In the genomic region with DNA sequence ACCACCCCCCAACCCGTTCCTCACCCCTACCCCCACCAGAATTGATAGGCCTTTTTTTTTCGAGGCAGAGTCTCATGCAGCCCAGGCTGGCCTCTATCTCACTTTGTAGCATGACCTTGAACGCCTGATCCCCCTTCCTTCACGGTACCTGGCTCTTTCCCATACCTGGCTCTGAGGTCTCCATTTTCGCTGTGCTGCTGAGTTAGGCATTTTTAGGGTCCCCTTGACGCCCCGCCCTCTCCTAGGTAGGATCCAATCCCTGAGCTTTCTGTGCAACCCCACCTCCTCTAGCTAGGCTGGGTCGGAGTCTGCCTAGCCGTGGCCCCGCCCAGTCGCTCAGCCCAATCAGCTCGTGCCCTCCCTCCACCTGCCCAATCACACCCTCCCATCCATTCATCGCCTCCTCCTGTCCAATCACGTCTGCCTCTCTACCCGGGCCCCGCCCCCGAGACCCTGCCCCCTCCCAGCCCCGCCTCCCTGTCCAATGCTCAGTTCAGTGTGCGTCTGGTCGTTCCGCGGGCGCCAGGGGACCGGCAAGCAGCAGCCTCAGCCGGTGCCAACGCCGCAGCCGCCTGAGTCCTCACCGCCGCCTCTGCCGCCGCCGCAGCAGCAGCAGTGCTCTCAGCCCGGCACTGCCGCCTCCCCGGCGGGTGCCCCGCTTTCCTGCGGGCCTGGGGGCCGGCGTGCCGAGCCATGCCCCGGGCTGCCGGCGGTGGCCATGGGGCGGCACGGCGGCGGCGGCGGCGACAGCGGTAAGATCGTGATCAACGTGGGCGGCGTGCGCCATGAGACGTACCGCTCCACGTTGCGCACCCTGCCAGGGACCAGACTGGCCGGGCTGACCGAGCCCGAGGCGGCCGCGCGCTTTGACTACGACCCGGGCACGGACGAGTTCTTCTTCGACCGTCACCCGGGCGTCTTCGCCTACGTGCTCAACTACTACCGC, we compare ENCODE assay signal across 8 mouse cellular contexts. TPM values are rescaled to one million over a fixed set of nuclear protein-coding genes. Genes with fewer than 3 reads are reported as not detected.
DNase-seq lines count a peak whose midpoint lies in the region; ATAC-seq and TF ChIP-seq lines count a peak whose summit lies in the region.

Gene Kcnc3, plus strand, starts transcription at position 263 of the 946 bp plus-strand sequence.

- intact Hi-C loops in heart, adult 2 months (cut with DNase I), result no loop called here

- no peak for TF ChIP-seq CTCF in bone marrow, adult 2 months (IDR thresholded peaks at IDR 0.05; ENCODE audit: control insufficient read depth, insufficient read depth, low read length)
- TF ChIP-seq CTCF in heart, adult 2 months (IDR thresholded peaks at IDR 0.05), result no peak
- TF ChIP-seq CTCF in kidney, adult 2 months (conservative IDR thresholded peaks at IDR 0.05; ENCODE audit: insufficient read depth, insufficient read length, low read depth, low read length), result no peak

- H3K27ac ChIP-seq in bone marrow, adult 2 months (ENCODE audit: control insufficient read depth, insufficient read depth, low read depth, low read length, poor library complexity), result no peak within 1 kb of the TSS
- H3K27ac ChIP-seq in embryonic facial prominence, embryonic 14.5 days (replicated peaks; ENCODE audit: low read depth, low read length), result no peak within 1 kb of the TSS
- H3K27ac ChIP-seq in heart, adult 2 months, result no peak within 1 kb of the TSS
- peak within 1 kb of the TSS; percentile 67; the same call in 1 of the 2 replicates for H3K27ac ChIP-seq in kidney, adult 2 months (ENCODE audit: insufficient read depth, low read depth, low read length)
- peak within 1 kb of the TSS; percentile 54 for H3K27ac ChIP-seq in limb, embryonic 10.5 days
- peak within 1 kb of the TSS; percentile 74 for H3K27ac ChIP-seq in midbrain, embryonic 12.5 days (replicated peaks)

- H3K79me2 ChIP-seq in heart, adult 2 months (replicated peaks; ENCODE audit: control insufficient read depth, insufficient read depth, low read length), result no peaks in the 10 kb centered on the region

- H3K4me2 ChIP-seq in embryonic facial prominence, embryonic 14.5 days (ENCODE audit: low read depth, low read length), result peak within 1 kb of the TSS; percentile 98
- H3K4me2 ChIP-seq in midbrain, embryonic 12.5 days (replicated peaks), result peak within 1 kb of the TSS; percentile 100

- H3K9me3 ChIP-seq in embryonic facial prominence, embryonic 14.5 days (ENCODE audit: control insufficient read depth, low read length), result no peaks in the 10 kb centered on the region
- no peaks in the 10 kb centered on the region for H3K9me3 ChIP-seq in limb, embryonic 10.5 days (replicated peaks)
- no peaks in the 10 kb centered on the region for H3K9me3 ChIP-seq in midbrain, embryonic 12.5 days

- H3K4me1 ChIP-seq in bone marrow, adult 2 months (ENCODE audit: control insufficient read depth, insufficient read depth, low read length), result peaks cover 1% of the 10 kb centered on the region
- peaks cover 27% of the 10 kb centered on the region for H3K4me1 ChIP-seq in embryonic facial prominence, embryonic 14.5 days (ENCODE audit: control insufficient read depth, insufficient read depth, low read length)
- H3K4me1 ChIP-seq in heart, adult 2 months (ENCODE audit: control insufficient read depth, insufficient read depth, low read length), result peaks cover 1% of the 10 kb centered on the region; the same call in 1 of the 2 replicates
- H3K4me1 ChIP-seq in kidney, adult 2 months (ENCODE audit: control insufficient read depth, insufficient read depth, low read length), result peaks cover 7% of the 10 kb centered on the region; the same call in 1 of the 2 replicates
- peaks cover 65% of the 10 kb centered on the region for H3K4me1 ChIP-seq in limb, embryonic 10.5 days
- peaks cover 70% of the 10 kb centered on the region for H3K4me1 ChIP-seq in midbrain, embryonic 12.5 days

- 0 out of 2 replicates have a peak, but pooled peaks have one; percentile 32 for TF ChIP-seq POLR2A in bone marrow, adult 2 months (IDR thresholded peaks at IDR 0.05; ENCODE audit: borderline replicate concordance, control insufficient read depth, low read depth, low read length)
- TF ChIP-seq POLR2A in heart, adult 2 months (IDR thresholded peaks at IDR 0.05; ENCODE audit: insufficient read depth, low read depth, low read length), result no peak
- TF ChIP-seq POLR2A in kidney, adult 2 months (IDR thresholded peaks at IDR 0.05; ENCODE audit: low read depth, low read length), result no peak

- peak; percentile 97 for DNase-seq in embryonic facial prominence, embryonic 14.5 days (ENCODE audit: low spot score)
- peak; percentile 71 to 87 for DNase-seq in heart, adult 2 months
- peak; percentile 98 for DNase-seq in kidney, adult 2 months
- DNase-seq in limb, embryonic 10.5 days (ENCODE audit: low spot score), result peak; percentile 95
- peak; percentile 90 for DNase-seq in right cerebral cortex, postnatal 4 days
- peak; percentile 78 to 83 for DNase-seq in urinary bladder, postnatal 4 days (ENCODE audit: low spot score in 2 of 2)

- peak within 1 kb of the TSS; percentile 27 for H3K4me3 ChIP-seq in bone marrow, adult 2 months (replicated peaks; ENCODE audit: control insufficient read depth, low read depth, low read length)
- peak within 1 kb of the TSS; percentile 62 for H3K4me3 ChIP-seq in embryonic facial prominence, embryonic 14.5 days (ENCODE audit: low read depth, low read length)
- H3K4me3 ChIP-seq in heart, adult 2 months, result peak within 1 kb of the TSS; percentile 31
- H3K4me3 ChIP-seq in kidney, adult 2 months (ENCODE audit: insufficient read depth, low read depth, low read length), result peak within 1 kb of the TSS; percentile 62
- H3K4me3 ChIP-seq in limb, embryonic 10.5 days, result peak within 1 kb of the TSS; percentile 64
- peak within 1 kb of the TSS; percentile 72 for H3K4me3 ChIP-seq in midbrain, embryonic 12.5 days

- peaks cover 69% of the 10 kb centered on the region for H3K27me3 ChIP-seq in embryonic facial prominence, embryonic 14.5 days (replicated peaks; ENCODE audit: control insufficient read depth, insufficient read depth, low read length)
- peaks cover 14% of the 10 kb centered on the region for H3K27me3 ChIP-seq in heart, adult 2 months (ENCODE audit: control insufficient read depth, insufficient read depth, low read length)
- H3K27me3 ChIP-seq in kidney, adult 2 months (replicated peaks; ENCODE audit: control insufficient read depth, insufficient read depth, low read length), result no peaks in the 10 kb centered on the region
- peaks cover 86% of the 10 kb centered on the region for H3K27me3 ChIP-seq in limb, embryonic 10.5 days (ENCODE audit: low read depth, poor library complexity, severe bottlenecking)
- peaks cover 67% of the 10 kb centered on the region for H3K27me3 ChIP-seq in midbrain, embryonic 12.5 days

- H3K36me3 ChIP-seq in embryonic facial prominence, embryonic 14.5 days (ENCODE audit: control insufficient read depth, insufficient read depth, low read length), result no peaks in the 10 kb centered on the region
- H3K36me3 ChIP-seq in heart, adult 2 months (ENCODE audit: control insufficient read depth, insufficient read depth, low read length), result no peaks in the 10 kb centered on the region
- H3K36me3 ChIP-seq in kidney, adult 2 months (ENCODE audit: control insufficient read depth, insufficient read depth, low read length), result no peaks in the 10 kb centered on the region
- no peaks in the 10 kb centered on the region for H3K36me3 ChIP-seq in limb, embryonic 10.5 days
- no peaks in the 10 kb centered on the region for H3K36me3 ChIP-seq in midbrain, embryonic 12.5 days

- no peak for TF ChIP-seq EP300 in heart, adult 2 months (IDR thresholded peaks at IDR 0.05; ENCODE audit: insufficient read depth, low read depth, low read length)

- ATAC-seq in embryonic facial prominence, embryonic 14.5 days (ENCODE audit: low read depth), result peak; percentile 95
- peak; percentile 86 for ATAC-seq in midbrain, embryonic 12.5 days (ENCODE audit: low FRiP score, low read depth)

- under 1% methylated on average over 80 of the region's 80 CpGs for WGBS in bone marrow, adult 2 months
- WGBS in embryonic facial prominence, embryonic 14.5 days, result under 1% methylated on average over 55 of the region's 80 CpGs
- WGBS in heart, adult 2 months, result 1% methylated on average over 80 of the region's 80 CpGs
- WGBS in kidney, adult 2 months, result under 1% methylated on average over 80 of the region's 80 CpGs
- under 1% methylated on average over 79 of the region's 80 CpGs for WGBS in limb, embryonic 10.5 days
- WGBS in midbrain, embryonic 12.5 days, result under 1% methylated on average over 79 of the region's 80 CpGs

- H3K9ac ChIP-seq in embryonic facial prominence, embryonic 14.5 days (ENCODE audit: low read depth, low read length), result peak within 1 kb of the TSS; percentile 61
- H3K9ac ChIP-seq in heart, adult 2 months (ENCODE audit: low read depth, low read length), result peak within 1 kb of the TSS; percentile 51
- H3K9ac ChIP-seq in midbrain, embryonic 12.5 days (replicated peaks), result peak within 1 kb of the TSS; percentile 69

RNA-seq across cellular contexts. Expression of gene Kcnc3, which starts in this region (rescaled TPM):
- 1.1 and 3.9 TPM in 2 replicates for polyA plus RNA-seq in bone marrow, adult 2 months (2011; ENCODE audit: insufficient read depth, insufficient read length, low replicate concordance, missing spikeins)
- 0.49 and 0.67 TPM in 2 replicates for polyA plus RNA-seq in embryonic facial prominence, embryonic 14.5 days (2014; fragmentation: Nextera tagmentation; extraction: Ambion mirVana)
- total RNA-seq in heart, adult 2 months (2021), result 1 to 10 TPM; 2.2 to 2.9 TPM
- polyA plus RNA-seq in heart, adult 2 months (2012; rRNA removed), result 1.3 and 3.0 TPM in 2 replicates
- polyA plus RNA-seq in kidney, adult 2 months (2012; rRNA removed), result 19.1 and 20.6 TPM in 2 replicates
- 0.21 and 0.28 TPM in 2 replicates for polyA plus RNA-seq in limb, embryonic 10.5 days (2016; fragmentation: Nextera tagmentation; extraction: Ambion mirVana)
- polyA plus RNA-seq in midbrain, embryonic 12.5 days (2016; fragmentation: Nextera tagmentation; extraction: Ambion mirVana), result 2.3 and 2.6 TPM in 2 replicates

Comparison
In these comparisons a context has a peak if more than half of its experiments do, and no peak if none do; other contexts are left out.
1. Peak in DNase-seq, ATAC-seq, H3K4me3 ChIP-seq, H3K9ac ChIP-seq and H3K4me2 ChIP-seq in embryonic facial prominence, embryonic 14.5 days; RNA of the gene not detected or under 1 TPM.
2. Peak in DNase-seq, H3K4me3 ChIP-seq and H3K27ac ChIP-seq in limb, embryonic 10.5 days; RNA of the gene not detected or under 1 TPM.
3. H3K27ac ChIP-seq: peak in kidney, adult 2 months (single experiment) and midbrain, embryonic 12.5 days (single experiment); none in bone marrow, adult 2 months (single experiment), embryonic facial prominence, embryonic 14.5 days (single experiment) and heart, adult 2 months (single experiment).
4. Peak in every context shown above with its lines, with median percentiles within 50 percentile points of each other: H3K4me3 ChIP-seq, DNase-seq and H3K9ac ChIP-seq.